Mouse (Mus musculus) heart, adult 2 months (tissue): ENCODE data around the gene Cdr2.

Experiments used
- CTCF ChIP-seq: fragments of 200-600 bp; IDR thresholded peaks from 2 replicates; pipeline ENCODE4 v1.8.1; 2022; ENCODE audit warnings: antibody characterized with exemption, mild to moderate bottlenecking, moderate library complexity
- EP300 ChIP-seq: fragments of 200-500 bp; IDR thresholded peaks from 2 replicates; pipeline ENCODE4 v1.6.1; 2011; ENCODE audit warnings: low read depth, low read length, control low read depth; ENCODE audit not compliant: insufficient read depth
- POLR2A ChIP-seq: fragments of 200-500 bp; IDR thresholded peaks from 2 replicates; pipeline ENCODE4 v1.6.1; 2011; ENCODE audit warnings: mild to moderate bottlenecking, low read depth, low read length, control low read depth; ENCODE audit not compliant: insufficient read depth

DNA sequence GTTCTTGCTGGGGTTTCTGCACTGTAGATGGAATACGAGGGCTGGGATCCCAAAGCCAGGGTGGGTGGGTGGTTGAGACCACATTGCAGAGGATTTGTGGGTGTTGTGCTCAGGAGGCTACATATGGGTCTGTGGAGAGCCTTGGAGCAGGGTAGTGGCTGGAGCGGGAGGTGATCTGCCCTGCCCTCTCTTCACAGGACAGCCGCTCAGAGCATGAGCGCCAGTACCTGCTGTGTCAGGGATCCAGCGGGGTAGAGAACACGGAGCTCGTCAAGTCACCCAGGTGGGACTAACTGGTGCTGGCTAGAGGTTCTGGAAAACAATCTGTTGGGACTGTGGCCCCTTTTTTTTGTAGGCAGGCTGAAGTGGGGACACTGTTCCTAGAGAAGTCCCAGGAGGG is 49.0 kb downstream of the Cdr2 start:
- TF ChIP-seq CTCF (no peak), POLR2A (no peak), EP300 (no peak)
